Mouse (Mus musculus) heart, embryonic 13.5 days (tissue): ENCODE data around the gene H2afy. TPM values are rescaled to one million over a fixed set of nuclear protein-coding genes. Genes with fewer than 3 reads are reported as not detected.

Source experiments
- ATAC-seq: fragments of 200-750 bp; cut with Nextera tagmentation; 2 replicates; pipeline ENCODE4 v1.8.0; 2017; ENCODE audit warnings: moderate TSS enrichment; ENCODE audit not compliant: insufficient number of reproducible peaks, low FRiP score, low TSS enrichment; ENCODE audit errors: extremely low read depth
- H3K27ac ChIP-seq: fragments of 300-500 bp; sonication (generic); replicated peaks from 2 replicates; pipeline ENCODE4 v1.5.1; 2015; ENCODE audit warnings: moderate library complexity, mild to moderate bottlenecking, inconsistent platforms
- H3K27me3 ChIP-seq: fragments of 300-500 bp; sonication (generic); replicated peaks from 2 replicates; pipeline ENCODE4 v1.6.1; 2015; ENCODE audit warnings: mild to moderate bottlenecking, inconsistent platforms
- H3K36me3 ChIP-seq: fragments of 300-500 bp; sonication (generic); 2 replicates; pipeline ENCODE4 v1.6.1; 2015; ENCODE audit warnings: mild to moderate bottlenecking, inconsistent platforms
- H3K4me1 ChIP-seq: fragments of 300-500 bp; sonication (generic); 2 replicates; pipeline ENCODE4 v1.6.1; 2015; ENCODE audit warnings: inconsistent platforms
- H3K4me2 ChIP-seq: fragments of 300-500 bp; sonication (generic); 2 replicates; pipeline ENCODE4 v1.6.1; 2015; ENCODE audit warnings: inconsistent platforms, mild to moderate bottlenecking, moderate library complexity
- H3K4me3 ChIP-seq: fragments of 300-500 bp; sonication (generic); 2 replicates; pipeline ENCODE4 v1.5.1; 2015; ENCODE audit warnings: moderate library complexity, mild to moderate bottlenecking, inconsistent platforms
- H3K9ac ChIP-seq: fragments of 300-500 bp; sonication (generic); 2 replicates; pipeline ENCODE4 v1.6.1; 2015; ENCODE audit warnings: inconsistent platforms, mild to moderate bottlenecking, moderate library complexity
- H3K9me3 ChIP-seq: fragments of 300-500 bp; sonication (generic); 2 replicates; pipeline ENCODE4 v1.6.1; 2016; ENCODE audit warnings: inconsistent platforms
- WGBS: fragments of 180-500 bp; shearing (Covaris S2); methylation state at CpG from one replicate; pipeline ENCODE4 v1.1.7; 2015; ENCODE audit warnings: mixed read lengths; 5-methylcytosine and 5-hydroxymethylcytosine counted together
- polyA plus RNA-seq: library from polyadenylated mRNA; unstranded; fragments of >200 nt; fragmentation: Nextera tagmentation; extraction: Ambion mirVana; gene quantifications from 2 replicates; pipeline ENCODE4 v1.2.1, GENCODE M21; 2015

H2afy gene
- polyA plus RNA-seq, 1 experiment from 2014 or later, result 124 TPM

GRCm38 (mm10) chr13:56090597-56090996 lies 45.6 kb downstream of the H2afy start:
- no peak overlapping the region for H3K27ac ChIP-seq
- peaks cover 83% of the 10 kb centered on the region for H3K4me1 ChIP-seq
- peaks cover 86% of the 10 kb centered on the region for H3K36me3 ChIP-seq
- no peaks in the 10 kb centered on the region for H3K27me3 ChIP-seq
- no peaks in the 10 kb centered on the region for H3K9me3 ChIP-seq
- no peak overlapping the region for H3K9ac ChIP-seq
- no peak overlapping the region for H3K4me3 ChIP-seq
- ATAC-seq, result no peak
- H3K4me2 ChIP-seq, result no peak overlapping the region
- WGBS, result 84% methylated on average over 2 of the region's 2 CpGs

DNA sequence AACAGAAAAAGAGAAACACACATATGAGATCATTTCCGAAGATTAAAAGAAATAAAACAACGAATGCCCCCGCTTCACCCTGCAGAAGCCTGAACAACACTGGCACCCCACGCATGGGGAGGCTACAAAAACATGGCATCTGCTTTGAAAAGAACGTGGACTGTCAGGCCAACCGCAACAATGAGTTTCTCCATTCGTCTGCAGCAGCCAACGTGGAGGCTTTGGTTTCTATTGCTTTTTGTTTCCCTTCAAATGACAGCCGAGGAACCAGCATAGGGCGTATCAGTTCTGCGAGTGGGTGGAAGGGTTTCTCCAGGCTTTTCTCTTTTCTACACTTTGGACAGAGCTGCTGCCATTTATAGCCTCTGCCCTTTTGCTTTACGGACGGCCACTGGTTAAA lies 47.6 kb downstream of the H2afy start:
- no peaks in the 10 kb centered on the region for H3K27me3 ChIP-seq
- H3K4me3 ChIP-seq, result no peak overlapping the region
- peaks cover 90% of the 10 kb centered on the region for H3K36me3 ChIP-seq
- H3K4me1 ChIP-seq, result peaks cover 63% of the 10 kb centered on the region
- no peaks in the 10 kb centered on the region for H3K9me3 ChIP-seq
- peak overlapping the region; percentile 94 for H3K27ac ChIP-seq
- H3K4me2 ChIP-seq, result no peak overlapping the region
- H3K9ac ChIP-seq, result peak overlapping the region; percentile 61
- 60% methylated on average over 13 of the region's 13 CpGs for WGBS
- ATAC-seq, result no peak

GRCm38 (mm10) chr13:56087936-56088335 lies 48.2 kb downstream of the H2afy start:
- peak overlapping the region; percentile 94 for H3K27ac ChIP-seq
- peaks cover 57% of the 10 kb centered on the region for H3K4me1 ChIP-seq
- no peaks in the 10 kb centered on the region for H3K27me3 ChIP-seq
- no peaks in the 10 kb centered on the region for H3K9me3 ChIP-seq
- peak; percentile 70; the same call in 1 of the 2 replicates for ATAC-seq
- WGBS, result 43% methylated on average over 19 of the region's 19 CpGs
- H3K4me3 ChIP-seq, result no peak overlapping the region
- peak overlapping the region; percentile 25 for H3K4me2 ChIP-seq
- peak overlapping the region; percentile 50 for H3K9ac ChIP-seq
- peaks cover 90% of the 10 kb centered on the region for H3K36me3 ChIP-seq

- Histone ChIP-seq H3K4me3 (no peak overlapping the region), H3K9ac (no peak overlapping the region), H3K4me2 (no peak overlapping the region), H3K4me1 (peaks cover 34% of the 10 kb centered on the region), H3K27me3 (no peaks in the 10 kb centered on the region), H3K9me3 (no peaks in the 10 kb centered on the region), H3K27ac (no peak overlapping the region), H3K36me3 (peaks cover 95% of the 10 kb centered on the region)
- 83% methylated on average over 20 of the region's 20 CpGs for WGBS
- no peak for ATAC-seq
Measured at GRCm38 (mm10) chr13:56084146-56084905, 51.8 kb downstream of the H2afy start.

- Histone ChIP-seq H3K27ac (no peak overlapping the region), H3K4me2 (no peak overlapping the region), H3K4me1 (peaks cover 8% of the 10 kb centered on the region), H3K9ac (no peak overlapping the region), H3K36me3 (peaks cover 99% of the 10 kb centered on the region), H3K27me3 (no peaks in the 10 kb centered on the region), H3K9me3 (no peaks in the 10 kb centered on the region), H3K4me3 (no peak overlapping the region)
- WGBS, result 78% methylated on average over 5 of the region's 5 CpGs
- no peak for ATAC-seq
Measured at GRCm38 (mm10) chr13:56081656-56082055, 54.5 kb downstream of the H2afy start.

DNA sequence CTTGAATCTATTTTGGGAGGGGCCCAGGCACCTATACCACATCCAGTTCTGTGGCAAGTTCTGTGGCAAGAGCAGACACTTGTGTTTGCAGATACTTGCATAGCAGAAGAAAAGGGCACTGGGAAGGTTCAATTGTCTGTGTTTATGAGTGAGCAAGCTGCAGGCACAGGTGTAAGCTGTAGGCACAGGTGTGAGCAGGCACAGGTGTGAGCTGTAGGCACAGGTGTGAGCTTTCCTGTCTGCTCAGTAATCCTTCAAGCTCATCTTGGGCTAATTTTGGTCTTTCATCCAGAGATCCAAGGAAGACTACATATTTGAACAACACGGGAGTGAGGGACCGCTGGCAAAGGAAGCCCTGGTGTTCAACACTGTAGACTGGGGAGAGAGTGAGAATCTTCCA lies 56.5 kb downstream of the H2afy start:
- Histone ChIP-seq H3K36me3 (peaks cover 100% of the 10 kb centered on the region), H3K27me3 (no peaks in the 10 kb centered on the region), H3K4me3 (no peak overlapping the region), H3K9me3 (no peaks in the 10 kb centered on the region), H3K9ac (no peak overlapping the region), H3K27ac (no peak overlapping the region), H3K4me2 (no peak overlapping the region), H3K4me1 (peaks cover 16% of the 10 kb centered on the region; the same call in 1 of the 2 replicates)
- 88% methylated on average over 2 of the region's 2 CpGs for WGBS
- ATAC-seq, result no peak

- ATAC-seq, result no peak
- H3K9me3 ChIP-seq, result no peaks in the 10 kb centered on the region
- H3K27me3 ChIP-seq, result no peaks in the 10 kb centered on the region
- H3K4me2 ChIP-seq, result no peak overlapping the region
- H3K9ac ChIP-seq, result no peak overlapping the region
- peaks cover 100% of the 10 kb centered on the region for H3K36me3 ChIP-seq
- no peak overlapping the region for H3K4me3 ChIP-seq
- no peak overlapping the region for H3K27ac ChIP-seq
- H3K4me1 ChIP-seq, result peaks cover 16% of the 10 kb centered on the region; the same call in 1 of the 2 replicates
- WGBS, result 72% methylated on average over 17 of the region's 17 CpGs
Measured at GRCm38 (mm10) chr13:56078724-56079262, 57.4 kb downstream of the H2afy start.

DNA sequence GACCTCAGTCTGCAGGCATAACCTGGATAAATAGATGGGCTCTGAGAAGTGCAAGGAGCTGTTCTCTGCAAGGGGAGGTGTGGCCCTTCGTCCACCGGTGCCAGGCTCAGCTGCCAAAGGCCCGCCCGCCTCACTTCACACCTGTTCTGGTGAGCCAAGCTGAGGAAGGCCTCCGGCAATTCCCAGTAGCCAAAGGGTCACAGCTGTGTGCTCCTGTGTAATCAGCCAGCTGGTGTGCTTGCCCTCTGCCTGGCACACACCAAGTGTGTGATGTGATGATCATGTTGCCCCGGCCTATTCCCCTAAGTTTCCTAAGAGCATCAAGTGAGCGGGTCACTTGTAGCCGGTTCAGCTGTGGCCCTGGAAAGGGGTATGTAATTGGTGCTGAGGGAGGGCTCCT lies 60.2 kb downstream of the H2afy start:
- Histone ChIP-seq H3K4me3 (no peak overlapping the region), H3K27ac (no peak overlapping the region), H3K27me3 (no peaks in the 10 kb centered on the region), H3K9me3 (no peaks in the 10 kb centered on the region), H3K36me3 (peaks cover 96% of the 10 kb centered on the region), H3K9ac (no peak overlapping the region), H3K4me1 (peaks cover 16% of the 10 kb centered on the region; the same call in 1 of the 2 replicates), H3K4me2 (no peak overlapping the region)
- no peak for ATAC-seq
- 89% methylated on average over 8 of the region's 8 CpGs for WGBS

- 77% methylated on average over 5 of the region's 5 CpGs for WGBS
- H3K27ac ChIP-seq, result no peak overlapping the region
- no peaks in the 10 kb centered on the region for H3K9me3 ChIP-seq
- no peak overlapping the region for H3K4me3 ChIP-seq
- no peak overlapping the region for H3K4me2 ChIP-seq
- peaks cover 16% of the 10 kb centered on the region; the same call in 1 of the 2 replicates for H3K4me1 ChIP-seq
- ATAC-seq, result no peak
- peaks cover 75% of the 10 kb centered on the region for H3K36me3 ChIP-seq
- no peak overlapping the region for H3K9ac ChIP-seq
- no peaks in the 10 kb centered on the region for H3K27me3 ChIP-seq
Measured at GRCm38 (mm10) chr13:56073186-56073585, 63.0 kb downstream of the H2afy start.

DNA sequence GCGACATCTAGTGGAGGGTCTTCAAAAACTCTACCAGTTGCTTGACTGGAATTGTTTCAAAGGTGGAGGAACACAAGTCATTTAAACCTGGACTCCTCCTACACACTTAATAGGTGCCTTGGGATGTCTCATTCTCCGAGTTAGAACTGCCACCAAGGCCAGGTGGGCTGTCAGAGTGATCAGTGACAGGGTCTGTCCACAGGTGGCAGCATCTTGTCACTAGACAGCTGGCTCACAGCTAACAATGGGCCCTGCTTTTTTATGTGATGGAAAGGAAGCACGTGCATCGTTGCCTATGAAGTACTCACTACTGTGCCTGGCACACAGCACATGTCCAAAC lies 63.9 kb downstream of the H2afy start:
- no peaks in the 10 kb centered on the region for H3K9me3 ChIP-seq
- H3K27ac ChIP-seq, result no peak overlapping the region
- no peak for ATAC-seq
- peaks cover 65% of the 10 kb centered on the region for H3K36me3 ChIP-seq
- H3K4me2 ChIP-seq, result no peak overlapping the region
- no peak overlapping the region for H3K4me3 ChIP-seq
- H3K27me3 ChIP-seq, result no peaks in the 10 kb centered on the region
- no peak overlapping the region for H3K9ac ChIP-seq
- H3K4me1 ChIP-seq, result peaks cover 16% of the 10 kb centered on the region; the same call in 1 of the 2 replicates
- 50% methylated on average over 4 of the region's 4 CpGs for WGBS

DNA sequence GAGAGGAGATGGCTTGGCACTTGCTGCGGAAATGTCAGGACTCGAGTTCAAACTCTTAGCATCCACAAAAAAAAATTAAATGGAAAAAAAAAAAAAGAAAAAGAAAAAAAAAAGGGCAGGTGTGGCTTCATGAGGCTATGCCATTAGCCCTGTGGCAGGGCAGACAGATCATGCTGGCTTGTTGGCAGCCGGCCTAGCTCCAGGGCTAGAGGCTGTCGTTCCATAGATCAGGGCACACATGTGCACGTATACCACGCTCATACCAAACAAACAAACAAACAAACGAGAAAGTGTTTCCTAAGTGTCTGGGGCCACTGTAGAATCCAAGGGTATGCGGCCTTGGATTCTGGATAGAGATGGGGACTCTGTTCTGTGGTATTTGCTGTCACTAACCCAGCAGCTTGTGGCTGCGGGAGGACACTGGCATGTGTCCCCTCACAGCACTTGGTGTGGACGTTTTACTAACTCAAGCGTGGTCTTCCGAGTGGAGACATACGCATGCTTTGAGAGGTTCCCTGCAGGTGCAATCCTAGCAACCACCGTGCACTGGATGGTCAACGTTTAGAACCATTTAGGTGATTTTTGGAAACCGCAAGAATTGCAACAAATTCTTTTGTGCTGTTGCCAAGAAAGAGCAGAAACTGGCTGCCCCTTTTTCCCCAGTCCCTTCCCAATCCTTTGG lies 64.4 kb downstream of the H2afy start:
- Histone ChIP-seq H3K9me3 (no peaks in the 10 kb centered on the region), H3K4me3 (no peak overlapping the region), H3K4me1 (peaks cover 16% of the 10 kb centered on the region; the same call in 1 of the 2 replicates), H3K4me2 (no peak overlapping the region), H3K9ac (no peak overlapping the region), H3K36me3 (peaks cover 60% of the 10 kb centered on the region), H3K27me3 (no peaks in the 10 kb centered on the region), H3K27ac (no peak overlapping the region)
- 75% methylated on average over 16 of the region's 16 CpGs for whole genome bisulfite sequencing
- no peak for ATAC-seq
